Mouse (Mus musculus): ENCODE data around the gene Pmfbp1. TPM values are rescaled to one million over a fixed set of nuclear protein-coding genes. Genes with fewer than 3 reads are reported as not detected.
A peak's percentile ranks its signal among the peaks of the same experiment; 100 is the strongest.

Pmfbp1 gene
- polyA plus RNA-seq, 1 experiment from 2014 or later, result 0.38 TPM

- WGBS, result 18% methylated on average over 3 of the region's 3 CpGs
- DNase-seq (ENCODE audit: low spot score), result peak; percentile 39
- H3K27me3 ChIP-seq (replicated peaks; ENCODE audit: control insufficient read depth, insufficient read depth, low read length), result no peaks in the 10 kb centered on the region
- peaks cover 22% of the 10 kb centered on the region for H3K4me1 ChIP-seq (ENCODE audit: control insufficient read depth, insufficient read depth, low read length)
- no peaks in the 10 kb centered on the region for H3K36me3 ChIP-seq (ENCODE audit: control insufficient read depth, insufficient read depth, low read length)
- no peak overlapping the region for H3K4me3 ChIP-seq (ENCODE audit: low read depth, low read length)
- H3K9me3 ChIP-seq (ENCODE audit: control insufficient read depth, low read length), result no peaks in the 10 kb centered on the region
- peak overlapping the region; percentile 62 for H3K27ac ChIP-seq (replicated peaks; ENCODE audit: low read depth, low read length)
- peak overlapping the region; percentile 48; the same call in 1 of the 2 replicates for H3K4me2 ChIP-seq (ENCODE audit: low read depth, low read length)
- no peak overlapping the region for H3K9ac ChIP-seq (ENCODE audit: low read depth, low read length)
- no peak; the same call in 1 of the 2 replicates for ATAC-seq (ENCODE audit: low read depth)
Measured at GRCm38 (mm10) chr8:109465056-109465455, 28.8 kb upstream of the Pmfbp1 start.

GRCm38 (mm10) chr8:109465761-109466160 is 28.1 kb upstream of the Pmfbp1 start:
- DNase-seq (ENCODE audit: low spot score) (no peak), ATAC-seq (ENCODE audit: low read depth) (no peak)
- Histone ChIP-seq H3K27ac (replicated peaks; ENCODE audit: low read depth, low read length) (no peak overlapping the region; the same call in 1 of the 2 replicates), H3K4me2 (ENCODE audit: low read depth, low read length) (no peak overlapping the region), H3K9me3 (ENCODE audit: control insufficient read depth, low read length) (no peaks in the 10 kb centered on the region), H3K36me3 (ENCODE audit: control insufficient read depth, insufficient read depth, low read length) (no peaks in the 10 kb centered on the region), H3K9ac (ENCODE audit: low read depth, low read length) (no peak overlapping the region), H3K4me1 (ENCODE audit: control insufficient read depth, insufficient read depth, low read length) (peaks cover 22% of the 10 kb centered on the region), H3K27me3 (replicated peaks; ENCODE audit: control insufficient read depth, insufficient read depth, low read length) (no peaks in the 10 kb centered on the region), H3K4me3 (ENCODE audit: low read depth, low read length) (no peak overlapping the region)
- 54% methylated on average over 3 of the region's 3 CpGs for WGBS

GRCm38 (mm10) chr8:109467516-109467915 is 26.3 kb upstream of the Pmfbp1 start:
- H3K4me3 ChIP-seq (ENCODE audit: low read depth, low read length), result no peak overlapping the region
- peaks cover 22% of the 10 kb centered on the region for H3K4me1 ChIP-seq (ENCODE audit: control insufficient read depth, insufficient read depth, low read length)
- no peaks in the 10 kb centered on the region for H3K36me3 ChIP-seq (ENCODE audit: control insufficient read depth, insufficient read depth, low read length)
- H3K27me3 ChIP-seq (replicated peaks; ENCODE audit: control insufficient read depth, insufficient read depth, low read length), result no peaks in the 10 kb centered on the region
- no peak overlapping the region for H3K27ac ChIP-seq (replicated peaks; ENCODE audit: low read depth, low read length)
- H3K9ac ChIP-seq (ENCODE audit: low read depth, low read length), result no peak overlapping the region
- peak; percentile 25 for DNase-seq (ENCODE audit: low spot score)
- ATAC-seq (ENCODE audit: low read depth), result no peak
- no peak overlapping the region for H3K4me2 ChIP-seq (ENCODE audit: low read depth, low read length)
- WGBS, result 38% methylated on average over 5 of the region's 5 CpGs
- H3K9me3 ChIP-seq (ENCODE audit: control insufficient read depth, low read length), result no peaks in the 10 kb centered on the region

- WGBS, result 77% methylated on average over 8 of the region's 11 CpGs
Measured at GRCm38 (mm10) chr8:109468112-109468511, 25.7 kb upstream of the Pmfbp1 start.

GRCm38 (mm10) chr8:109471876-109472275 is 22.0 kb upstream of the Pmfbp1 start:
- Histone ChIP-seq H3K4me3 (ENCODE audit: low read depth, low read length) (no peak overlapping the region), H3K9ac (ENCODE audit: low read depth, low read length) (no peak overlapping the region), H3K36me3 (ENCODE audit: control insufficient read depth, insufficient read depth, low read length) (no peaks in the 10 kb centered on the region), H3K9me3 (ENCODE audit: control insufficient read depth, low read length) (no peaks in the 10 kb centered on the region), H3K4me2 (ENCODE audit: low read depth, low read length) (no peak overlapping the region), H3K27ac (replicated peaks; ENCODE audit: low read depth, low read length) (no peak overlapping the region), H3K4me1 (ENCODE audit: control insufficient read depth, insufficient read depth, low read length) (peaks cover 9% of the 10 kb centered on the region; the same call in 1 of the 2 replicates), H3K27me3 (replicated peaks; ENCODE audit: control insufficient read depth, insufficient read depth, low read length) (no peaks in the 10 kb centered on the region)
- DNase-seq (ENCODE audit: low spot score), result no peak
- 65% methylated on average over 6 of the region's 6 CpGs for WGBS
- ATAC-seq (ENCODE audit: low read depth), result no peak

More at GRCm38 (mm10) chr8:109468112-109468511, 25.7 kb upstream of the Pmfbp1 start:
- H3K9ac ChIP-seq (ENCODE audit: low read depth, low read length), result no peak overlapping the region
- H3K36me3 ChIP-seq (ENCODE audit: control insufficient read depth, insufficient read depth, low read length), result no peaks in the 10 kb centered on the region
- no peaks in the 10 kb centered on the region for H3K27me3 ChIP-seq (replicated peaks; ENCODE audit: control insufficient read depth, insufficient read depth, low read length)
- DNase-seq (ENCODE audit: low spot score) (no peak), ATAC-seq (ENCODE audit: low read depth) (no peak)
- no peak overlapping the region for H3K4me2 ChIP-seq (ENCODE audit: low read depth, low read length)
- no peaks in the 10 kb centered on the region for H3K9me3 ChIP-seq (ENCODE audit: control insufficient read depth, low read length)
- H3K4me3 ChIP-seq (ENCODE audit: low read depth, low read length), result no peak overlapping the region
- H3K4me1 ChIP-seq (ENCODE audit: control insufficient read depth, insufficient read depth, low read length), result peaks cover 20% of the 10 kb centered on the region
- H3K27ac ChIP-seq (replicated peaks; ENCODE audit: low read depth, low read length), result no peak overlapping the region

- Histone ChIP-seq H3K27ac (replicated peaks; ENCODE audit: low read depth, low read length) (no peak overlapping the region), H3K27me3 (replicated peaks; ENCODE audit: control insufficient read depth, insufficient read depth, low read length) (no peaks in the 10 kb centered on the region), H3K4me2 (ENCODE audit: low read depth, low read length) (no peak overlapping the region), H3K36me3 (ENCODE audit: control insufficient read depth, insufficient read depth, low read length) (no peaks in the 10 kb centered on the region), H3K4me3 (ENCODE audit: low read depth, low read length) (no peak overlapping the region), H3K9me3 (ENCODE audit: control insufficient read depth, low read length) (no peaks in the 10 kb centered on the region), H3K4me1 (ENCODE audit: control insufficient read depth, insufficient read depth, low read length) (peaks cover 9% of the 10 kb centered on the region; the same call in 1 of the 2 replicates), H3K9ac (ENCODE audit: low read depth, low read length) (no peak overlapping the region)
- no peak for ATAC-seq (ENCODE audit: low read depth)
- no peak for DNase-seq (ENCODE audit: low spot score)
- 66% methylated on average over 8 of the region's 8 CpGs for WGBS
Measured at GRCm38 (mm10) chr8:109472400-109472799, 21.4 kb upstream of the Pmfbp1 start.

- DNase-seq (ENCODE audit: low spot score) (no peak), ATAC-seq (ENCODE audit: low read depth) (peak; percentile 62; the same call in 1 of the 2 replicates)
- H3K9me3 ChIP-seq (ENCODE audit: control insufficient read depth, low read length), result no peaks in the 10 kb centered on the region
- H3K9ac ChIP-seq (ENCODE audit: low read depth, low read length), result no peak overlapping the region
- H3K27me3 ChIP-seq (replicated peaks; ENCODE audit: control insufficient read depth, insufficient read depth, low read length), result no peaks in the 10 kb centered on the region
- 32% methylated on average over 14 of the region's 14 CpGs for WGBS
- no peak overlapping the region for H3K27ac ChIP-seq (replicated peaks; ENCODE audit: low read depth, low read length)
- no peak overlapping the region for H3K4me3 ChIP-seq (ENCODE audit: low read depth, low read length)
- no peaks in the 10 kb centered on the region for H3K36me3 ChIP-seq (ENCODE audit: control insufficient read depth, insufficient read depth, low read length)
- no peak overlapping the region for H3K4me2 ChIP-seq (ENCODE audit: low read depth, low read length)
- H3K4me1 ChIP-seq (ENCODE audit: control insufficient read depth, insufficient read depth, low read length), result peaks cover 9% of the 10 kb centered on the region; the same call in 1 of the 2 replicates
Measured at GRCm38 (mm10) chr8:109474442-109475121, 19.2 kb upstream of the Pmfbp1 start.

- no peak overlapping the region for H3K9ac ChIP-seq (ENCODE audit: low read depth, low read length)
- H3K4me3 ChIP-seq (ENCODE audit: low read depth, low read length), result no peak overlapping the region
- no peaks in the 10 kb centered on the region for H3K36me3 ChIP-seq (ENCODE audit: control insufficient read depth, insufficient read depth, low read length)
- DNase-seq (ENCODE audit: low spot score), result no peak
- no peaks in the 10 kb centered on the region for H3K27me3 ChIP-seq (replicated peaks; ENCODE audit: control insufficient read depth, insufficient read depth, low read length)
- no peak overlapping the region for H3K27ac ChIP-seq (replicated peaks; ENCODE audit: low read depth, low read length)
- ATAC-seq (ENCODE audit: low read depth), result no peak
- no peak overlapping the region for H3K4me2 ChIP-seq (ENCODE audit: low read depth, low read length)
- WGBS, result 65% methylated on average over 4 of the region's 4 CpGs
- H3K9me3 ChIP-seq (ENCODE audit: control insufficient read depth, low read length), result no peaks in the 10 kb centered on the region
- H3K4me1 ChIP-seq (ENCODE audit: control insufficient read depth, insufficient read depth, low read length), result peaks cover 9% of the 10 kb centered on the region; the same call in 1 of the 2 replicates
Measured at GRCm38 (mm10) chr8:109475436-109475835, 18.4 kb upstream of the Pmfbp1 start.

- H3K27me3 ChIP-seq (replicated peaks; ENCODE audit: control insufficient read depth, insufficient read depth, low read length), result no peaks in the 10 kb centered on the region
- H3K4me2 ChIP-seq (ENCODE audit: low read depth, low read length), result no peak overlapping the region
- H3K9me3 ChIP-seq (ENCODE audit: control insufficient read depth, low read length), result no peaks in the 10 kb centered on the region
- H3K4me3 ChIP-seq (ENCODE audit: low read depth, low read length), result no peak overlapping the region
- DNase-seq (ENCODE audit: low spot score), result no peak
- no peak overlapping the region for H3K27ac ChIP-seq (replicated peaks; ENCODE audit: low read depth, low read length)
- no peak overlapping the region for H3K9ac ChIP-seq (ENCODE audit: low read depth, low read length)
- H3K4me1 ChIP-seq (ENCODE audit: control insufficient read depth, insufficient read depth, low read length), result peaks cover 9% of the 10 kb centered on the region; the same call in 1 of the 2 replicates
- no peak for ATAC-seq (ENCODE audit: low read depth)
- H3K36me3 ChIP-seq (ENCODE audit: control insufficient read depth, insufficient read depth, low read length), result no peaks in the 10 kb centered on the region
- WGBS, result 35% methylated on average over 6 of the region's 6 CpGs
Measured at GRCm38 (mm10) chr8:109478586-109478985, 15.2 kb upstream of the Pmfbp1 start.
